Mouse (Mus musculus) lung, embryonic 15.5 days (tissue): Measurements from ENCODE around the gene Olfr870. TPM values are rescaled to one million over a fixed set of nuclear protein-coding genes. Genes with fewer than 3 reads are reported as not detected.
"Not testable (repeated sequence)": the region's sequence is repeated elsewhere in the genome, so short reads cannot be mapped to it uniquely, and the experiment has no call there.

Source experiments
- ATAC-seq: fragments of 200-750 bp; cut with Nextera tagmentation; 2 replicates; pipeline ENCODE4 v1.8.0; 2017; ENCODE audit warnings: moderate number of reproducible peaks, borderline replicate concordance; ENCODE audit not compliant: low FRiP score, low TSS enrichment; ENCODE audit errors: extremely low read depth
- H3K27ac ChIP-seq: fragments of 300-500 bp; sonication (generic); 2 replicates; pipeline ENCODE4 v1.5.1; 2015; ENCODE audit warnings: moderate library complexity, mild to moderate bottlenecking, inconsistent platforms
- H3K27me3 ChIP-seq: fragments of 300-500 bp; sonication (generic); 2 replicates; pipeline ENCODE4 v1.6.1; 2015; ENCODE audit warnings: inconsistent platforms
- H3K36me3 ChIP-seq: fragments of 300-500 bp; sonication (generic); 2 replicates; pipeline ENCODE4 v1.6.1; 2015; ENCODE audit warnings: inconsistent platforms
- H3K4me1 ChIP-seq: fragments of 300-500 bp; sonication (generic); 2 replicates; pipeline ENCODE4 v1.6.1; 2015; ENCODE audit warnings: inconsistent platforms
- H3K4me2 ChIP-seq: fragments of 300-500 bp; sonication (generic); 2 replicates; pipeline ENCODE4 v1.6.1; 2015; ENCODE audit warnings: inconsistent platforms, mild to moderate bottlenecking, moderate library complexity
- H3K4me3 ChIP-seq: fragments of 300-500 bp; sonication (generic); 2 replicates; pipeline ENCODE4 v1.5.1; 2015; ENCODE audit warnings: mild to moderate bottlenecking, inconsistent platforms
- H3K9ac ChIP-seq: fragments of 300-500 bp; sonication (generic); 2 replicates; pipeline ENCODE4 v1.6.1; 2015; ENCODE audit warnings: inconsistent platforms
- H3K9me3 ChIP-seq: fragments of 300-500 bp; sonication (generic); 2 replicates; pipeline ENCODE4 v1.6.1; 2016; ENCODE audit warnings: inconsistent platforms
- whole genome bisulfite sequencing: fragments of 180-500 bp; shearing (Covaris S2); methylation state at CpG from one replicate; pipeline ENCODE4 v1.1.7; 2015; 5-methylcytosine and 5-hydroxymethylcytosine counted together
- polyA plus RNA-seq: library from polyadenylated mRNA; unstranded; fragments of >200 nt; fragmentation: Nextera tagmentation; extraction: Ambion mirVana; gene quantifications from 2 replicates; pipeline ENCODE4 v1.2.1, GENCODE M21; 2015

Olfr870 gene
- polyA plus RNA-seq: not detected in 2 replicates

DNA sequence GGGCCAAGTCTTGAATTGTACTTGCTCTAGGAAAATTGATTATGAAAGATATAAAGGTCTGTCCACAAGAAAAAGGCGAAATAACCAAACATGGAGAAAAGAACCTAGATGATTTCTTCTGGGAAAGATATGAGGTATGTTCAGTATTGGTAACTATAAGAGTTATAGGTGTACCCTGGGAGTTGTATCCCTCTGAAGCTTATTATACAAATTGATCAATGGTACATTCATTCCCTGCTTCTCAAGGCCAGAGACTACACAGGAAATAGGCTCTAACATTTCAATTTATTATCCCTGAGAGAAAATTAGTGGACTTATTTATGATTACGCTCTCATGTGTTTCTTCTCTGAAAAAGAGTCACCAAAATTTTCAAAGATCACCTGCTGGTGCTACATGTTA lies at the start of gene Olfr870:
Gene Olfr870 (minus strand): TSS at position 101 of the 400 bp plus-strand sequence.
- Histone ChIP-seq H3K9ac (no peak within 1 kb of the TSS), H3K4me3 (no peak within 1 kb of the TSS), H3K36me3 (no peaks in the 10 kb centered on the region), H3K27ac (no peak within 1 kb of the TSS), H3K4me2 (no peak within 1 kb of the TSS), H3K4me1 (no peaks in the 10 kb centered on the region), H3K9me3 (no peaks in the 10 kb centered on the region), H3K27me3 (no peaks in the 10 kb centered on the region)
- ATAC-seq: no peak
- 70% methylated on average over 2 of the region's 2 CpGs for WGBS

DNA sequence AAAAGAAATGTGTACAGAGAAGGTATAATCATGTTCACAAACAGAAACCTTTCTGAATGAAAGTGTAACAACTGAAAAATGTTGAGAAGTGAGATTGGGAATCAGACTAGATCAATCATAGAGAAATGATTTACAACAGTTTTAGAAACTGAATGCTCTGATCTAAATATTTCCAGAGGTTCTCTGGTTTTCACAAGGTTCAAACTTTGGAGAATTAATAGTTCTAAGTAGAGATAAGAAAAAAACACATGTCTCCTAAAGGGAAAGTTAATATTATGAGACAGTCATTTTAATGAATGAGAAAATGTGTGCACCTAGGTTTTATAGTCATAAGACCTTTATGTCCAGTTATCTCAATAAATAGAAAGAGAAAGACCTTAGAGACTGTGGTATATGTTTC lies 38.0 kb upstream of the Olfr870 start, which contains the start of gene Olfr871:
Gene Olfr871 (plus strand): TSS at position 301 of the 400 bp plus-strand sequence.
- no peaks in the 10 kb centered on the region for H3K9me3 ChIP-seq
- no peak within 1 kb of the TSS for H3K4me2 ChIP-seq
- H3K4me3 ChIP-seq: no peak within 1 kb of the TSS
- no peak within 1 kb of the TSS for H3K27ac ChIP-seq
- no peaks in the 10 kb centered on the region for H3K4me1 ChIP-seq
- no peaks in the 10 kb centered on the region for H3K27me3 ChIP-seq
- no peak within 1 kb of the TSS for H3K9ac ChIP-seq
- no peaks in the 10 kb centered on the region for H3K36me3 ChIP-seq
- no peak for ATAC-seq

DNA sequence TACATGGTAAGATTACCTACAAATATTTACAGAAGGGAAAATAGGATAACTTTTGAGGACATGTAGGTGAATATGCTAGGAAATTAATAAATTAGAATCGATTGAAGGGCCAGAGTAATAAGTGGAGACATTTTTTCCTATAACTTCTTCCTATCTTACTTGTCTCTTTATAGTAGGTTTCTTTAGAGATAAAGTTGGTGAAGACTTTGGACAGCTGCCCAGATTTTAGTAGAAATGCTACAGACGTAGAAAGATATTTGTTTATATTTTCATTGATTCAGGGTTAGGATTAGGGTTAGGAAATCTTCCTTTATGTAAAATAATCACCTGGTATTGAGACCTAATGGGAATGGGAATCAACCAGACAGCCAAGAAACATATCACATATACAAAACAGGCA lies 37.6 kb upstream of the Olfr870 start:
- no peak overlapping the region for H3K27ac ChIP-seq
- no peaks in the 10 kb centered on the region for H3K4me1 ChIP-seq
- H3K27me3 ChIP-seq: no peaks in the 10 kb centered on the region
- 44% methylated on average over 2 of the region's 2 CpGs for WGBS
- no peak for ATAC-seq
- H3K9me3 ChIP-seq: no peaks in the 10 kb centered on the region
- H3K4me2 ChIP-seq: no peak overlapping the region
- no peak overlapping the region for H3K4me3 ChIP-seq
- no peak overlapping the region for H3K9ac ChIP-seq
- no peaks in the 10 kb centered on the region for H3K36me3 ChIP-seq

GRCm38 (mm10) chr9:20210812-20211211 lies 37.0 kb upstream of the Olfr870 start:
- no peak for ATAC-seq
- Histone ChIP-seq H3K4me2 (no peak overlapping the region), H3K27me3 (no peaks in the 10 kb centered on the region), H3K9me3 (no peaks in the 10 kb centered on the region), H3K27ac (no peak overlapping the region), H3K9ac (no peak overlapping the region), H3K36me3 (no peaks in the 10 kb centered on the region), H3K4me3 (no peak overlapping the region), H3K4me1 (no peaks in the 10 kb centered on the region)
- WGBS: 59% methylated on average over 1 of the region's 1 CpGs

DNA sequence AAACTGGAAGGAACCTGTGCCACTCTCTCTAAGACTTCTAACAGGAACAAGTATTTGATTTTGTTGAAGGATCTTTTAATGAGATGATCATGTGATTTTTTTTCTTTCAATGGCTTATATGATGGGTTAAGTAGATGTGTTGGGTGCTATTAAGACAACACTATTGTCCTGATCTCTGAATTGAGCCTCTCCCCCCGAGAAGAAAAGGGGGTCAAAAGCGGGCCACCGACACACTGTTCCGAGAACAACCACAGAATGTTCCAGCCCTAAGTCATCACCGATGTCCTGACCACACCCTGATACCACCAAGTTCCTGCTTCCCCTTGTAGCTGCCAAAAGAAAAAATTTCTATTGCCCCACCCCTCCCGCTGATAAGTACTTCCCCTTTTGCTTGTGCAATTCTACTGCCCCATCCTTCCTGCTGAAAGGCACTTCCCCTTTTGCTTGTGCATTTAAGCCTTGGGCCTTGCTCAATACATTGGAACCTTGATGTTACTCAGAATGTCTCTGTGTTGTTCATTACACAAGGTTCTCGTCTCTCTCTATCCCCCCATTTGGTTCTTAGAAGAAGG lies 29.6 kb upstream of the Olfr870 start:
- WGBS: 78% methylated on average over 7 of the region's 7 CpGs
- H3K4me3 ChIP-seq, H3K27me3 ChIP-seq, H3K27ac ChIP-seq, H3K4me2 ChIP-seq, H3K4me1 ChIP-seq, H3K9me3 ChIP-seq, H3K9ac ChIP-seq, ATAC-seq, H3K36me3 ChIP-seq: not testable (repeated sequence)

GRCm38 (mm10) chr9:20202131-20202530 lies 28.3 kb upstream of the Olfr870 start:
- H3K4me3 ChIP-seq: no peak overlapping the region
- no peaks in the 10 kb centered on the region; the same call in 1 of the 2 replicates for H3K9me3 ChIP-seq
- no peak for ATAC-seq
- H3K36me3 ChIP-seq: no peaks in the 10 kb centered on the region
- no peak overlapping the region for H3K4me2 ChIP-seq
- no peaks in the 10 kb centered on the region for H3K4me1 ChIP-seq
- no peak overlapping the region for H3K27ac ChIP-seq
- no peaks in the 10 kb centered on the region for H3K27me3 ChIP-seq
- H3K9ac ChIP-seq: no peak overlapping the region
- 79% methylated on average over 1 of the region's 1 CpGs for WGBS

DNA sequence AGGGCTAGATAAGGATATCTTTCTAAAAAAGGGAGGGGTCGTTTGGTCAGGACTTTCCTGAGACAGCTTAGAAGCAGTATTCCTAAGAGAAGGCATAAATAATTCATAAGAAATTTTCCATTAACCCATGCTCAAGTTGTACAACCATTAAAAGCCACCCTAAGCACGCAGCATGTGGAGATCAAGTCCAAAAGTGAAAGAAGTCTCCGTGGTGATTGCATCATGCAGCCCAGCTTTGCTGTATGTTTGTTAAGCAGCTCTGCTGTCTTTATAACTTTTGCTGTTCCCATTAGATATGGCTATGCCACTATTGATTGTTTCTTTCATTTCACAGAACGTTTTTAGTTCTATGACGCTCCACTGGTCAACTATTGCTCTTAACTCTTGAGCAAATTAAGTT lies 5.6 kb upstream of the Olfr870 start:
- Histone ChIP-seq H3K4me1 (no peaks in the 10 kb centered on the region), H3K4me2 (no peak overlapping the region), H3K9ac (no peak overlapping the region), H3K27me3 (no peaks in the 10 kb centered on the region), H3K9me3 (no peaks in the 10 kb centered on the region), H3K27ac (no peak overlapping the region), H3K4me3 (no peak overlapping the region), H3K36me3 (no peaks in the 10 kb centered on the region)
- WGBS: 59% methylated on average over 5 of the region's 5 CpGs
- no peak for ATAC-seq

GRCm38 (mm10) chr9:20149706-20150105 lies 24.2 kb downstream of the Olfr870 start:
- Histone ChIP-seq H3K4me2 (no peak overlapping the region), H3K4me3 (no peak overlapping the region), H3K27me3 (no peaks in the 10 kb centered on the region), H3K9me3 (no peaks in the 10 kb centered on the region), H3K27ac (no peak overlapping the region), H3K4me1 (no peaks in the 10 kb centered on the region), H3K36me3 (no peaks in the 10 kb centered on the region), H3K9ac (no peak overlapping the region)
- ATAC-seq: no peak
- WGBS: 94% methylated on average over 3 of the region's 3 CpGs

DNA sequence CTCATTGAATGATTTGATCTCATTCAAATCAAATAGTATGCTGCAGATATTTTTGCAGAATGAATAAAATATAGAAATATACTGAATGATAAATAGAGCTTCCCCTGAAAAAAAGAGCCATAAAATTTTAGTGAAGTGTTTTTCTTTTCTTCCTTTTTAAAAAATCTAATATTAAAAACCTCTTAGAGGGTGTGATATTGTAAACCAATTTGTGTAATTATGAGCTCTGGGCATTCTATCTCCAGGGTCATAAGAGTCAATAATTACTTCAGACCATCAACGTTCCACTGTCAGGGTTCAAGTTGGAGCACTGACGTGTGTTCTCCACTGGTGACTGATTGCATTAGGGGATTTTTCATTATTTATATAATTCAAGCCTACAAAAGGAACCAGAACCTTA lies 45.1 kb downstream of the Olfr870 start, which contains the start of gene Olfr869:
Gene Olfr869 (plus strand): TSS at position 301 of the 400 bp plus-strand sequence.
- Histone ChIP-seq H3K4me1 (no peaks in the 10 kb centered on the region), H3K36me3 (no peaks in the 10 kb centered on the region), H3K4me2 (no peak within 1 kb of the TSS), H3K9me3 (no peaks in the 10 kb centered on the region), H3K27me3 (no peaks in the 10 kb centered on the region), H3K4me3 (no peak within 1 kb of the TSS), H3K9ac (no peak within 1 kb of the TSS), H3K27ac (no peak within 1 kb of the TSS)
- ATAC-seq: no peak
- WGBS: 68% methylated on average over 2 of the region's 2 CpGs

Other genes with a start within 250 kb of the Olfr870 start
- gene Olfr866, start 146.0 kb downstream of the Olfr870 start, polyA plus RNA-seq: not detected in 2 replicates
- gene Olfr867, start 116.5 kb downstream of the Olfr870 start, polyA plus RNA-seq: not detected in 2 replicates
- gene Olfr868, start 75.4 kb downstream of the Olfr870 start, polyA plus RNA-seq: not detected in 2 replicates
- gene Olfr869, start 45.0 kb downstream of the Olfr870 start, polyA plus RNA-seq: not detected in 2 replicates
- gene Olfr871, start 38.1 kb upstream of the Olfr870 start, polyA plus RNA-seq: not detected in 2 replicates
- gene Olfr872, start 63.1 kb upstream of the Olfr870 start, polyA plus RNA-seq: not detected in 2 replicates
- gene Olfr39, start 108.3 kb upstream of the Olfr870 start, polyA plus RNA-seq: not detected in 2 replicates
- gene Olfr873, start 124.5 kb upstream of the Olfr870 start, polyA plus RNA-seq: not detected in 2 replicates
- gene Olfr18, start 162.0 kb upstream of the Olfr870 start, polyA plus RNA-seq: 0.19 TPM in 1 of 2 replicates, not detected in the other
- 34.6 and 37.0 TPM in 2 replicates for gene Zfp560, start 211.1 kb upstream of the Olfr870 start, polyA plus RNA-seq